Mouse (Mus musculus) cortical plate, adult 2 months (tissue): Measurements from ENCODE around the gene A230072I06Rik.

Experiments used
- CTCF ChIP-seq: fragments of 200-500 bp; IDR thresholded peaks from 2 replicates; pipeline ENCODE4 v1.5.1; 2011; ENCODE audit warnings: mild to moderate bottlenecking, control low read depth, low read length; ENCODE audit not compliant: insufficient read depth; ENCODE audit errors: extremely low read depth
- POLR2A ChIP-seq: fragments of 200-500 bp; IDR thresholded peaks from 2 replicates; pipeline ENCODE4 v1.6.1; 2011; ENCODE audit warnings: mild to moderate bottlenecking, low read length, control low read depth; ENCODE audit not compliant: insufficient read depth; ENCODE audit errors: extremely low read depth

GRCm38 (mm10) chr8:12312975-12313734, 34.5 kb downstream of the A230072I06Rik start:
- no peak for TF ChIP-seq CTCF
- TF ChIP-seq POLR2A: no peak
